Mouse (Mus musculus) monocyte, adult 5-6 weeks (primary cell): ENCODE data around the gene Immp2l. TPM values are rescaled to one million over a fixed set of nuclear protein-coding genes. Genes with fewer than 3 reads are reported as not detected.

Source experiments
- ATAC-seq: fragments of 153-309, 156-312 bp; replicated peaks from 2 replicates; pipeline ENCODE4 v1.8.0; 2017; ENCODE audit warnings: mild to moderate bottlenecking; ENCODE audit not compliant: low TSS enrichment, insufficient number of reproducible peaks, severe bottlenecking, poor library complexity, low FRiP score
- total RNA-seq: library from RNA; stranded (forward); fragments of 200-1000, 200-491, 200-594 nt; gene quantifications from 3 replicates; pipeline ENCODE4 v1.2.3, GENCODE M21; 2017

Gene Immp2l
- total RNA-seq, 1 experiment from 2014 or later, result not detected

GRCm38 (mm10) chr12:41274136-41274535 is 250.2 kb downstream of the Immp2l start:
- no peak for ATAC-seq

GRCm38 (mm10) chr12:41275361-41275760 is 251.5 kb downstream of the Immp2l start:
- ATAC-seq, result no peak

- ATAC-seq, result no peak
These were observed 254.0 kb downstream of the Immp2l start for GRCm38 (mm10) chr12:41277896-41278295.

- no peak for ATAC-seq
These were observed 265.2 kb downstream of the Immp2l start for GRCm38 (mm10) chr12:41289047-41289446.

GRCm38 (mm10) chr12:41307015-41307414 is 283.1 kb downstream of the Immp2l start:
- ATAC-seq, result no peak

- ATAC-seq, result no peak
These were observed 285.1 kb downstream of the Immp2l start for GRCm38 (mm10) chr12:41308726-41309680.

GRCm38 (mm10) chr12:41313391-41313790 is 289.5 kb downstream of the Immp2l start:
- no peak for ATAC-seq

GRCm38 (mm10) chr12:41314811-41315461 is 291.0 kb downstream of the Immp2l start:
- ATAC-seq, result no peak

- ATAC-seq, result no peak
These were observed 292.0 kb downstream of the Immp2l start for GRCm38 (mm10) chr12:41315871-41316270.

GRCm38 (mm10) chr12:41316426-41316825 is 292.5 kb downstream of the Immp2l start:
- ATAC-seq, result no peak

- ATAC-seq, result no peak
These were observed 293.5 kb downstream of the Immp2l start for GRCm38 (mm10) chr12:41317431-41317830.

- no peak for ATAC-seq
These were observed 298.1 kb downstream of the Immp2l start for GRCm38 (mm10) chr12:41322018-41322417.

GRCm38 (mm10) chr12:41324418-41324817 is 300.5 kb downstream of the Immp2l start:
- no peak for ATAC-seq

- ATAC-seq, result no peak
These were observed 301.9 kb downstream of the Immp2l start for GRCm38 (mm10) chr12:41325756-41326155.

GRCm38 (mm10) chr12:41330988-41331671 is 307.2 kb downstream of the Immp2l start:
- ATAC-seq, result no peak

- ATAC-seq, result no peak
These were observed 321.7 kb downstream of the Immp2l start for GRCm38 (mm10) chr12:41345621-41346020.

- no peak for ATAC-seq
These were observed 323.6 kb downstream of the Immp2l start for GRCm38 (mm10) chr12:41347494-41347893.

GRCm38 (mm10) chr12:41349386-41349785 is 325.5 kb downstream of the Immp2l start:
- no peak for ATAC-seq

- no peak for ATAC-seq
These were observed 325.9 kb downstream of the Immp2l start for GRCm38 (mm10) chr12:41349814-41350213.
